Mouse (Mus musculus): ENCODE measurements around the gene Afap1. TPM values are rescaled to one million over a fixed set of nuclear protein-coding genes. Genes with fewer than 3 reads are reported as not detected.

Afap1 gene
- polyA plus RNA-seq, 1 experiment from 2014 or later = 1.4 TPM

DNA sequence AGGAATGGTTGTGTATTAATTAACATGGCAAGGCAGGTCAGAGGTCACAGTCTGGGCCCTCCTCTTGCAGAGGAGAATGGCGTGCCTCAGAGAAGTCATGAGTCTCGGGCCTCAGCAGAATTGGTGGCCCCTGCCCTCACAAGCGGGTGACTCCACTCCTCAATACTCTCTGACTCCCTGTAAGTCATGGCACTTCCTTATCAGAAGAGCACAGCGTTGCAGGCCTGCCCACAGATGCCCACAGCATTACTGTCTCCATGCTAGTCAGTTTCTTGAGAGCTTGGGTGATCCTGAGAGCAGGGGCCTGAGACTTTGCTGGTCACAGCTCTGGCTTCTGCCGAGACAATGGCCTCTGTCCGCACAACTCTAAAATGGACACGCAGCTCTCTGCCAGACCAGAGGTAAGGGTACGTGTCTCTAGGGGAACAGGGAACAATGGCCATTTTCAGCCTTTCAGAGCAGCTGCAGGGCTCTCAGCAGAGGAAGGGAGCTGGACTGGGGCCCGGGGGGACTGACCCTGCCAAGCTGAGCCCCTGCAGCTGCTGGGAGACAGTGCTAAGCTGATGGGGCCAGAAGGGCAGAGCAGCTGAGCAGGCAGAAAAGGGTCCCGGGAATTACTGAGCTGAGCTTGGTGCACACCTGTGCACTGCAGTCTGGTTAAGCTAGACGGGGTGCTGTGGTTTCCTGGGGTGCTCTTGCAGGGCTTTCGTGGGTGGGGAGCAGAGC lies 77.4 kb downstream of the Afap1 start:
- Histone ChIP-seq H3K9me3 (replicated peaks; ENCODE audit: control insufficient read depth, low read length) (no peaks in the 10 kb centered on the region), H3K27me3 (ENCODE audit: control insufficient read depth, insufficient read depth, low read depth, low read length) (no peaks in the 10 kb centered on the region), H3K4me1 (ENCODE audit: control insufficient read depth, low read depth, low read length) (no peaks in the 10 kb centered on the region), H3K36me3 (ENCODE audit: control insufficient read depth, insufficient read depth) (no peaks in the 10 kb centered on the region), H3K27ac (ENCODE audit: low read length) (no peak overlapping the region), H3K4me2 (ENCODE audit: low read depth, low read length) (no peak overlapping the region), H3K4me3 (ENCODE audit: low read depth, low read length) (no peak overlapping the region), H3K9ac (ENCODE audit: low read depth, low read length) (no peak overlapping the region)
- 43% methylated on average over 12 of the region's 12 CpGs for WGBS (ENCODE audit: insufficient replicate concordance)
- no peak for ATAC-seq (ENCODE audit: low read depth)

DNA sequence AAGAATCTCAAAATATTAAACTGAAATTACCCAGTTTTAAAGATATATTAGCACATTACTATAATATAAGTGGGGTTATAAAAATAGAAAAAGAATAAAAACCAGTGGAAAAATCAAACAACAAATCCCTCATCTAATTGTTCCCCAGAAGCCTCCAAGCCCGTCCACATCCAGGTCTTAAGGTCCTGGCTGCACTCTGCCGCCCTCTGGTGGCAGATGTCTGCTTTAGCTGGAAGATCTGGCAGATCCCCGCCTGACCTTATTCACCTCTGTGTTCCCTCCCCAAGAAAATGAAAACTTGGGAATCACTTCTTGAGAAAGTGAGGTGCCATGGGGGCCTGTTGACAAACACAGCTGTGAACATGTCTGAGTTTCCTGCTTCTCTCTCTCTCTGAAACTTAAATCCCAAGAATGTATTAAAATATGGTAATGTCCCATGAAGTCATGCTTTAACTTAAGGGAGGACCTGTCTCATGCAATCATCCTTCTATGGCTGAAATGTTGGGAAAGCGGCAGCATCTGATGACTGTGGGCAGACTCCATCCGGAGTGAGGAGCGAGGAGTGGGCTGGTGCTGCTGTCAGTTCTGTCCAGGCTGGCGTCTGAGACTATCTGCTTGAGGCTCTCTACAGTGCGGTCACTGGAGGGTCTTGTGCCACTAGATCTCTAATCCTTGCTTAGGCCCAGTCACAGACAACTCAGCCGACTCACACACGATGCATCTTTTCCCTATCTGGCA lies 78.9 kb downstream of the Afap1 start:
- no peaks in the 10 kb centered on the region for H3K36me3 ChIP-seq (ENCODE audit: control insufficient read depth, insufficient read depth)
- no peak overlapping the region for H3K4me2 ChIP-seq (ENCODE audit: low read depth, low read length)
- no peak overlapping the region for H3K4me3 ChIP-seq (ENCODE audit: low read depth, low read length)
- no peak for ATAC-seq (ENCODE audit: low read depth)
- 42% methylated on average over 10 of the region's 10 CpGs for WGBS (ENCODE audit: insufficient replicate concordance)
- H3K9ac ChIP-seq (ENCODE audit: low read depth, low read length) = no peak overlapping the region
- no peaks in the 10 kb centered on the region for H3K4me1 ChIP-seq (ENCODE audit: control insufficient read depth, low read depth, low read length)
- no peak overlapping the region for H3K27ac ChIP-seq (ENCODE audit: low read length)
- H3K27me3 ChIP-seq (ENCODE audit: control insufficient read depth, insufficient read depth, low read depth, low read length) = no peaks in the 10 kb centered on the region
- H3K9me3 ChIP-seq (replicated peaks; ENCODE audit: control insufficient read depth, low read length) = no peaks in the 10 kb centered on the region

DNA sequence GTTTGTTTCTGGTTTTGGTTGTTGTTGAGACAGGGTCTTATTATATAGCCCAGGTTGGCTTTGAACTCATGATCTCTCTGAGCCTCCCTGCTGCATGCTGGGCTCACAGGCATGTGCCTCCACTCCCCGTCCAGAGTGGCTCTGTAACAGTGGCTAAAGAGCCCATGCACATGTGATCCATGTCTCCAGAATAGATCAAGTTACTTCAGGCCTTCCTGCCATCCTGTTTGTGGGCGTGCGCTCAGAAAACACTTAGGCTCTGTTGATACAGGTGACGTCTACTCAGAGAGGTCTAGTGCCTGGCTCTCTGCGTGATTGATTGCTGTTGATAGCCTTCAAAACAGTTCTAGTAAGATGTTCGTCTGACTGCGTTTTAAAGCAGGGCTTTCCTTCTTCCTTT lies 79.6 kb downstream of the Afap1 start:
- 57% methylated on average over 7 of the region's 7 CpGs for WGBS (ENCODE audit: insufficient replicate concordance)
- Histone ChIP-seq H3K4me1 (ENCODE audit: control insufficient read depth, low read depth, low read length) (no peaks in the 10 kb centered on the region), H3K36me3 (ENCODE audit: control insufficient read depth, insufficient read depth) (no peaks in the 10 kb centered on the region), H3K4me2 (ENCODE audit: low read depth, low read length) (no peak overlapping the region), H3K27ac (ENCODE audit: low read length) (no peak overlapping the region), H3K9me3 (replicated peaks; ENCODE audit: control insufficient read depth, low read length) (no peaks in the 10 kb centered on the region), H3K4me3 (ENCODE audit: low read depth, low read length) (no peak overlapping the region), H3K27me3 (ENCODE audit: control insufficient read depth, insufficient read depth, low read depth, low read length) (no peaks in the 10 kb centered on the region), H3K9ac (ENCODE audit: low read depth, low read length) (no peak overlapping the region)
- ATAC-seq (ENCODE audit: low read depth) = no peak

DNA sequence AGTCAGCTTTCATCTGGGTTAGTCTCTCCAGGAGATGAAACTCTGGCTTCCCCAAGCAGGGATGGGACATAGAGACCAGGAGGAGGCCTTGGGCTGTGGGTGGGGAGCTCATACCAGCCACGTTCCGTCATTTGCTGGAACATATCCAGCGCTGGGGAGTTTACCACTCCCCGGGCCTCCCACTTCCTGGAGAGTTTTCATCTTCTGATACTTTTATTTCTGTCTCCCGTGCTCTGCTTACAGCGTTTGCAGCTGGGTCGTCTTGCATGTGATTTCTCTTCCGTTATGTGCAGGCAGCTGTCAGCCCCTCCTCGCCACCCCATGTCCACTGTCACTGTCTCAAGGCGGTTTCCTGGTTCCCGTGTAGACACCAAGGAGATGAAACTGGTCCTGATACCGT lies 80.7 kb downstream of the Afap1 start:
- Histone ChIP-seq H3K9ac (ENCODE audit: low read depth, low read length) (no peak overlapping the region), H3K36me3 (ENCODE audit: control insufficient read depth, insufficient read depth) (no peaks in the 10 kb centered on the region), H3K4me1 (ENCODE audit: control insufficient read depth, low read depth, low read length) (no peaks in the 10 kb centered on the region), H3K4me3 (ENCODE audit: low read depth, low read length) (no peak overlapping the region), H3K4me2 (ENCODE audit: low read depth, low read length) (no peak overlapping the region), H3K27me3 (ENCODE audit: control insufficient read depth, insufficient read depth, low read depth, low read length) (no peaks in the 10 kb centered on the region), H3K27ac (ENCODE audit: low read length) (no peak overlapping the region), H3K9me3 (replicated peaks; ENCODE audit: control insufficient read depth, low read length) (no peaks in the 10 kb centered on the region)
- 51% methylated on average over 12 of the region's 12 CpGs for WGBS (ENCODE audit: insufficient replicate concordance)
- no peak for ATAC-seq (ENCODE audit: low read depth)

- no peak overlapping the region for H3K9ac ChIP-seq (ENCODE audit: low read depth, low read length)
- no peak for ATAC-seq (ENCODE audit: low read depth)
- H3K4me3 ChIP-seq (ENCODE audit: low read depth, low read length) = no peak overlapping the region
- H3K36me3 ChIP-seq (ENCODE audit: control insufficient read depth, insufficient read depth) = no peaks in the 10 kb centered on the region
- no peaks in the 10 kb centered on the region for H3K4me1 ChIP-seq (ENCODE audit: control insufficient read depth, low read depth, low read length)
- no peak overlapping the region for H3K27ac ChIP-seq (ENCODE audit: low read length)
- WGBS (ENCODE audit: insufficient replicate concordance) = 70% methylated on average over 15 of the region's 15 CpGs
- H3K27me3 ChIP-seq (ENCODE audit: control insufficient read depth, insufficient read depth, low read depth, low read length) = no peaks in the 10 kb centered on the region
- no peak overlapping the region for H3K4me2 ChIP-seq (ENCODE audit: low read depth, low read length)
- H3K9me3 ChIP-seq (replicated peaks; ENCODE audit: control insufficient read depth, low read length) = no peaks in the 10 kb centered on the region
These were observed 81.1 kb downstream of the Afap1 start for GRCm38 (mm10) chr5:35974265-35974664.

- Histone ChIP-seq H3K4me2 (ENCODE audit: low read depth, low read length) (no peak overlapping the region), H3K9me3 (replicated peaks; ENCODE audit: control insufficient read depth, low read length) (no peaks in the 10 kb centered on the region), H3K27me3 (ENCODE audit: control insufficient read depth, insufficient read depth, low read depth, low read length) (no peaks in the 10 kb centered on the region), H3K36me3 (ENCODE audit: control insufficient read depth, insufficient read depth) (no peaks in the 10 kb centered on the region), H3K27ac (ENCODE audit: low read length) (no peak overlapping the region), H3K4me3 (ENCODE audit: low read depth, low read length) (no peak overlapping the region), H3K4me1 (ENCODE audit: control insufficient read depth, low read depth, low read length) (no peaks in the 10 kb centered on the region), H3K9ac (ENCODE audit: low read depth, low read length) (no peak overlapping the region)
- 7% methylated on average over 5 of the region's 5 CpGs for WGBS (ENCODE audit: insufficient replicate concordance)
- ATAC-seq (ENCODE audit: low read depth) = no peak
These were observed 82.6 kb downstream of the Afap1 start for GRCm38 (mm10) chr5:35975681-35976080.

GRCm38 (mm10) chr5:35980542-35980941 lies 87.4 kb downstream of the Afap1 start:
- Histone ChIP-seq H3K9ac (ENCODE audit: low read depth, low read length) (no peak overlapping the region), H3K36me3 (ENCODE audit: control insufficient read depth, insufficient read depth) (no peaks in the 10 kb centered on the region), H3K4me1 (ENCODE audit: control insufficient read depth, low read depth, low read length) (no peaks in the 10 kb centered on the region), H3K27ac (ENCODE audit: low read length) (no peak overlapping the region), H3K4me3 (ENCODE audit: low read depth, low read length) (no peak overlapping the region), H3K4me2 (ENCODE audit: low read depth, low read length) (no peak overlapping the region), H3K27me3 (ENCODE audit: control insufficient read depth, insufficient read depth, low read depth, low read length) (no peaks in the 10 kb centered on the region), H3K9me3 (replicated peaks; ENCODE audit: control insufficient read depth, low read length) (no peaks in the 10 kb centered on the region)
- 70% methylated on average over 5 of the region's 5 CpGs for WGBS (ENCODE audit: insufficient replicate concordance)
- ATAC-seq (ENCODE audit: low read depth) = no peak

DNA sequence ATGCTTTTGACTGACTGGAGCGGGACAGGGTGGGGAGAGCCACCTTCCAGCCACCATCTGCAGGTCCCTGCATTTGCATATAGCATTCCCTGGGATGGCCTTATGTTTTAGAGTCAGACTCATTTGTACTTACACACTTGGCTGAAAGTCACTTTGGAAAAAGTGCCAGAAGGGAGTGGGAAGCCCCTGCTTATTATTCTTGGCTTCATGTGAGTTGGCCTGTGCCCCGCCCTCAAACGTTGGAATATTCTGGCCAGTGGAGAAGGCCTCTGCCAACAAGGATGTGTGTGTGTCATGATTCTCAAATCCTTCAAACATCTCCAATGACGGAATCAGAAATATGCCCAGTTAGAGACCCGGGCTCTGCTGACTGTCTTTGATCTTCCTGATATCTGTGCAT lies 88.2 kb downstream of the Afap1 start:
- ATAC-seq (ENCODE audit: low read depth) = no peak
- H3K4me2 ChIP-seq (ENCODE audit: low read depth, low read length) = no peak overlapping the region
- H3K27me3 ChIP-seq (ENCODE audit: control insufficient read depth, insufficient read depth, low read depth, low read length) = no peaks in the 10 kb centered on the region
- WGBS (ENCODE audit: insufficient replicate concordance) = 67% methylated on average over 5 of the region's 5 CpGs
- H3K36me3 ChIP-seq (ENCODE audit: control insufficient read depth, insufficient read depth) = no peaks in the 10 kb centered on the region
- no peak overlapping the region for H3K4me3 ChIP-seq (ENCODE audit: low read depth, low read length)
- no peak overlapping the region for H3K9ac ChIP-seq (ENCODE audit: low read depth, low read length)
- H3K9me3 ChIP-seq (replicated peaks; ENCODE audit: control insufficient read depth, low read length) = no peaks in the 10 kb centered on the region
- H3K27ac ChIP-seq (ENCODE audit: low read length) = no peak overlapping the region
- no peaks in the 10 kb centered on the region for H3K4me1 ChIP-seq (ENCODE audit: control insufficient read depth, low read depth, low read length)

DNA sequence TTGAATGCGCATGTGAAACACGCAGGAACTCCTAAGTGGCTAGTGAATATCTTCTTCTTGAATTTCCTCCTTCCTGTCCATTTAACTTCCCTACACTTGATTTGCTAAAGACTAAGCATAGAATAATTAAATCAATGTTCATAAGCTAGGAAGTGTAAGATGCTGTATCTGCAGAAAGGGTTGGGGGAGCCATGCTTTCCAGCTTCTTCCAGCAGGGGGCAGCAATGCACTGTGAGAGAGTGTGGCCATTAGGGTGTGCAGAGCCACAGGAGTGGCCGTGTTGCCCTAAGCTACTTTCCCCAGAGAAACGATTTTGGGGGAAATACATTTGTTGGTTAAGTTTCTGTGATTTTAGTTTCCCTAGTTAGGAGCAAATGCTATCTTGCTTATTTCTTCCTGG lies 88.9 kb downstream of the Afap1 start:
- Histone ChIP-seq H3K4me2 (ENCODE audit: low read depth, low read length) (no peak overlapping the region), H3K36me3 (ENCODE audit: control insufficient read depth, insufficient read depth) (no peaks in the 10 kb centered on the region), H3K4me1 (ENCODE audit: control insufficient read depth, low read depth, low read length) (no peaks in the 10 kb centered on the region), H3K9me3 (replicated peaks; ENCODE audit: control insufficient read depth, low read length) (no peaks in the 10 kb centered on the region), H3K27ac (ENCODE audit: low read length) (no peak overlapping the region), H3K4me3 (ENCODE audit: low read depth, low read length) (no peak overlapping the region), H3K9ac (ENCODE audit: low read depth, low read length) (no peak overlapping the region), H3K27me3 (ENCODE audit: control insufficient read depth, insufficient read depth, low read depth, low read length) (no peaks in the 10 kb centered on the region)
- no peak for ATAC-seq (ENCODE audit: low read depth)
- 31% methylated on average over 4 of the region's 4 CpGs for WGBS (ENCODE audit: insufficient replicate concordance)
